Mouse (Mus musculus): ENCODE data around the gene 1500011B03Rik. TPM values are rescaled to one million over a fixed set of nuclear protein-coding genes. Genes with fewer than 3 reads are reported as not detected.

Gene 1500011B03Rik
- polyA plus RNA-seq, 1 experiment from 2014 or later, result 110 TPM

DNA sequence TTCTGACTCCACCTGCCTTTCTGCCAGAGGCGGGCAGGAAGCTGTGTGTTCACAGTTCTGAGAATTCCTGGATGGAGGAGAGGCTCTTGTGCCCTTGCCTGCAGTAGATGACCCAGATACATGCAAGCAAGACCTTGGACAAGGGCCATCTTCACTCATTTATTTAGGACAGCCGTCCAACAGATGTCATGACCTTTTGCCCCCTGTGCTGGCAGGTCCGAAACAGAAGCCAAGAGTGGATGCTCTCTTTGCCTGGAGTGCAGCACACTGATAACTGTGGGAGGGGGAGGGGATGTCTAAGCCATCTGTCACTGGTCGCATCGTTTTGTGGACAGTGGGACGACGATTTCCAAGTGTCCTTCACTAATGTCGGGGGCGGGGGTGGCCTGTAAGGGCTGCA is 28.0 kb downstream of the 1500011B03Rik start:
- no peaks in the 10 kb centered on the region for H3K27me3 ChIP-seq (ENCODE audit: control insufficient read depth, insufficient read depth, low read length)
- no peak for ATAC-seq (ENCODE audit: low FRiP score, low TSS enrichment)
- no peak overlapping the region for H3K9ac ChIP-seq (ENCODE audit: low read length)
- no peaks in the 10 kb centered on the region for H3K4me1 ChIP-seq (replicated peaks; ENCODE audit: control insufficient read depth, insufficient read depth)
- no peaks in the 10 kb centered on the region for H3K9me3 ChIP-seq (ENCODE audit: control insufficient read depth, low read length)
- no peak overlapping the region for H3K4me2 ChIP-seq (replicated peaks; ENCODE audit: low read depth)
- peaks cover 20% of the 10 kb centered on the region for H3K36me3 ChIP-seq (ENCODE audit: control insufficient read depth, insufficient read depth, low read length)
- DNase-seq (ENCODE audit: low spot score), result no peak
- no peak for TF ChIP-seq CTCF (IDR thresholded peaks at IDR 0.05; ENCODE audit: low read depth)
- H3K27ac ChIP-seq (replicated peaks), result no peak overlapping the region
- no peak overlapping the region for H3K4me3 ChIP-seq (ENCODE audit: low read depth, low read length)
- 62% methylated on average over 9 of the region's 9 CpGs for WGBS

DNA sequence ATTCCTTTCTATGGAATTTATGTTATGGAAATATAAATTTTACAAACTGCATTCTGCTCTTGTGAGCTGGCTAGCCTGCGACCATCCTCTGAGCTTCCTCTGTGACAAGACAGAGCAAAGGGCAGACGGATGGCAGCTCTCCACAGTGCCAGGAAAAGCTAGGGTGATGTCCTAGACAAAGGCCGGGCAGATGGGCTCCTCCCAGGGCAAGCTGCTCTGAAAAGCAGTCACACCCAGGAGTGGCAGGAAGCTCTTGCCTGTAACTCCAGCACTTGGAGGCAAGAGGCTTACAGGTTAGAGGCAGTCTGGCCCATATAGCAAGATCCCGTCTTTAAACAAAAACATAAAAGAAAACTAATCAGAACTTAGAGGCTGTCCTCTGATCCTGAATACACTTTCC is 28.7 kb downstream of the 1500011B03Rik start:
- WGBS, result 60% methylated on average over 4 of the region's 4 CpGs
- TF ChIP-seq CTCF (IDR thresholded peaks at IDR 0.05; ENCODE audit: low read depth), result no peak
- TF ChIP-seq EP300 (optimal IDR thresholded peaks at IDR 0.05), result no peak
- Histone ChIP-seq H3K9me3 (ENCODE audit: control insufficient read depth, low read length) (no peaks in the 10 kb centered on the region), H3K4me1 (replicated peaks; ENCODE audit: control insufficient read depth, insufficient read depth) (no peaks in the 10 kb centered on the region), H3K4me3 (ENCODE audit: low read depth, low read length) (no peak overlapping the region), H3K4me2 (replicated peaks; ENCODE audit: low read depth) (no peak overlapping the region), H3K36me3 (ENCODE audit: control insufficient read depth, insufficient read depth, low read length) (peaks cover 20% of the 10 kb centered on the region), H3K27ac (replicated peaks) (no peak overlapping the region), H3K9ac (ENCODE audit: low read length) (no peak overlapping the region), H3K27me3 (ENCODE audit: control insufficient read depth, insufficient read depth, low read length) (no peaks in the 10 kb centered on the region)
- DNase-seq (ENCODE audit: low spot score) (no peak), ATAC-seq (ENCODE audit: low FRiP score, low TSS enrichment) (no peak)

DNA sequence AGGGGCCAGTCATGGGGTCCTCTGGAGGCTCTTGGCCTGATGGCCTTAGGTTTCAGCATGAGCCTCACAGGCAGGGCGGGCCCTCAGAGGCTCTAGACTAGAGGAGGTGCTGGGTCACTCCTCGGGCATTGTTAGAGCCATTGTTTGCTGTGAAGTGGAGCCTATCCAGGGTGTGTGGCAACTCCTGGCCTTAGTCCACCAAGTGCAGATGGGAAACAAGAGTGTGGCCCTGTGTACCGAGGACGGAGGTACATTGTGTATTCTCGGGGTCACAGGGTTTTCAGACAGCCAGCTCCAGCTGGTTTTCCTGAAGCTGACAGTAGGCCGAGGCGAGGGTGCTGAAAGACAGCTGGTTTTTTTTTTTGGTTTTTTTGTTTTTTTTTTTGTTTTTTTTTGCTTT is 30.0 kb downstream of the 1500011B03Rik start:
- no peaks in the 10 kb centered on the region for H3K27me3 ChIP-seq (ENCODE audit: control insufficient read depth, insufficient read depth, low read length)
- TF ChIP-seq CTCF (IDR thresholded peaks at IDR 0.05; ENCODE audit: low read depth) (no peak), EP300 (optimal IDR thresholded peaks at IDR 0.05) (no peak)
- H3K27ac ChIP-seq (replicated peaks), result no peak overlapping the region
- no peak overlapping the region for H3K9ac ChIP-seq (ENCODE audit: low read length)
- H3K4me3 ChIP-seq (ENCODE audit: low read depth, low read length), result no peak overlapping the region
- DNase-seq (ENCODE audit: low spot score), result no peak
- H3K4me1 ChIP-seq (replicated peaks; ENCODE audit: control insufficient read depth, insufficient read depth), result no peaks in the 10 kb centered on the region
- peaks cover 19% of the 10 kb centered on the region for H3K36me3 ChIP-seq (ENCODE audit: control insufficient read depth, insufficient read depth, low read length)
- H3K9me3 ChIP-seq (ENCODE audit: control insufficient read depth, low read length), result no peaks in the 10 kb centered on the region
- peak; percentile 37 for ATAC-seq (ENCODE audit: low FRiP score, low TSS enrichment)
- H3K4me2 ChIP-seq (replicated peaks; ENCODE audit: low read depth), result no peak overlapping the region
- 52% methylated on average over 7 of the region's 7 CpGs for WGBS

DNA sequence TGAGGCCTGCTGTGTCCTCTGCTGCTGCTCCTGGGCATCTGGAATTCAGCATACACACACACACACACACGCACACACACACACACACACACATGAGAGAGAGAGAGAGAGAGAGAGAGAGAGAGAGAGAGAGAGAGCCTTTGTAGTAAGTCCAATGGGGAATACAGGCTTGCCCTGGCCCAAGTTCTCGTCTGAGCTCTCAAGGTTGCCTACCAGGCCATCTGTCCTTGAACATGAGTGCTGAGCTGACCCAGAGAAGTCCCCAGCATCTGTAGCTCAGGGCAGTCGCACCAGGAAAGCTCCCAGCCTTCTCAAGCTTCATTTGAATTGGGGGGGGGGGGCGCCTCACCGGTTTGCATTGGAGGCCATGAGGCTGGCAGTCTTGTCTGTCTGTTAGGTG is 38.1 kb downstream of the 1500011B03Rik start:
- Histone ChIP-seq H3K4me3 (ENCODE audit: low read depth, low read length) (no peak overlapping the region), H3K27me3 (ENCODE audit: control insufficient read depth, insufficient read depth, low read length) (no peaks in the 10 kb centered on the region), H3K9me3 (ENCODE audit: control insufficient read depth, low read length) (no peaks in the 10 kb centered on the region), H3K4me1 (replicated peaks; ENCODE audit: control insufficient read depth, insufficient read depth) (no peaks in the 10 kb centered on the region; the same call in 1 of the 2 replicates), H3K9ac (ENCODE audit: low read length) (no peak overlapping the region), H3K27ac (replicated peaks) (no peak overlapping the region), H3K36me3 (ENCODE audit: control insufficient read depth, insufficient read depth, low read length) (peaks cover 8% of the 10 kb centered on the region), H3K4me2 (replicated peaks; ENCODE audit: low read depth) (no peak overlapping the region)
- 79% methylated on average over 5 of the region's 5 CpGs for WGBS
- TF ChIP-seq EP300 (optimal IDR thresholded peaks at IDR 0.05) (no peak), CTCF (IDR thresholded peaks at IDR 0.05; ENCODE audit: low read depth) (no peak)
- ATAC-seq (ENCODE audit: low FRiP score, low TSS enrichment), result no peak; the same call in 1 of the 2 replicates
- no peak for DNase-seq (ENCODE audit: low spot score)

DNA sequence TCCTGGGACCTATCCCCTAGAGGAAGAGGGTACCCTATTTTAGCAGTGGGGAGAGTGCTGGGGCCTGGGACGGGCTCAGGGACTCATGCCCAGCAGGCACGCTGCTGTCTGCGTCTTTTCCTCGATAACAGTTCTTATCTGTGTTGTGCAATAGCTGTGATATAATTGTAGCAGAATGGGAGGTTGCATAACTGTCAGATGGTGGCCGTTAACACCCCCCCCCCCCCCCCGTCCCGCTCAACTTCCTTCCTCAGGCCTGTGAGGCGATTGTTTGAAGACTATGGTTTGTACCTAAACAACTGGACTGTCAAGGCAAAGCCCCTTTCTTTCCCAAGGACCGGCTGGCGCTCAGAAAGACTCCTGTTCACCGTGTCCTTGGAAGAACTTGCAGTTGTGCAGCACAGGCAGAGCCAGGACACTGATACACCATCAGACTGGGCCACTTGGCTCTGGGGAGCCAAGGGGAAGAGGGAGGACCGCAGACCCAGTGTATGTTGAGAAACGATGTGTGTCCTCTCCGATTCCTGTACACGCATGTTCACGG is 38.6 kb downstream of the 1500011B03Rik start:
- no peak overlapping the region for H3K4me3 ChIP-seq (ENCODE audit: low read depth, low read length)
- no peak overlapping the region for H3K9ac ChIP-seq (ENCODE audit: low read length)
- no peak overlapping the region for H3K4me2 ChIP-seq (replicated peaks; ENCODE audit: low read depth)
- peak; percentile 29 for DNase-seq (ENCODE audit: low spot score)
- peak; percentile 28; the same call in 1 of the 2 replicates for ATAC-seq (ENCODE audit: low FRiP score, low TSS enrichment)
- no peaks in the 10 kb centered on the region for H3K9me3 ChIP-seq (ENCODE audit: control insufficient read depth, low read length)
- no peak for TF ChIP-seq EP300 (optimal IDR thresholded peaks at IDR 0.05)
- no peak for TF ChIP-seq CTCF (IDR thresholded peaks at IDR 0.05; ENCODE audit: low read depth)
- no peaks in the 10 kb centered on the region; the same call in 1 of the 2 replicates for H3K4me1 ChIP-seq (replicated peaks; ENCODE audit: control insufficient read depth, insufficient read depth)
- WGBS, result 44% methylated on average over 14 of the region's 16 CpGs
- no peaks in the 10 kb centered on the region for H3K27me3 ChIP-seq (ENCODE audit: control insufficient read depth, insufficient read depth, low read length)
- peaks cover 8% of the 10 kb centered on the region for H3K36me3 ChIP-seq (ENCODE audit: control insufficient read depth, insufficient read depth, low read length)
- H3K27ac ChIP-seq (replicated peaks), result no peak overlapping the region

DNA sequence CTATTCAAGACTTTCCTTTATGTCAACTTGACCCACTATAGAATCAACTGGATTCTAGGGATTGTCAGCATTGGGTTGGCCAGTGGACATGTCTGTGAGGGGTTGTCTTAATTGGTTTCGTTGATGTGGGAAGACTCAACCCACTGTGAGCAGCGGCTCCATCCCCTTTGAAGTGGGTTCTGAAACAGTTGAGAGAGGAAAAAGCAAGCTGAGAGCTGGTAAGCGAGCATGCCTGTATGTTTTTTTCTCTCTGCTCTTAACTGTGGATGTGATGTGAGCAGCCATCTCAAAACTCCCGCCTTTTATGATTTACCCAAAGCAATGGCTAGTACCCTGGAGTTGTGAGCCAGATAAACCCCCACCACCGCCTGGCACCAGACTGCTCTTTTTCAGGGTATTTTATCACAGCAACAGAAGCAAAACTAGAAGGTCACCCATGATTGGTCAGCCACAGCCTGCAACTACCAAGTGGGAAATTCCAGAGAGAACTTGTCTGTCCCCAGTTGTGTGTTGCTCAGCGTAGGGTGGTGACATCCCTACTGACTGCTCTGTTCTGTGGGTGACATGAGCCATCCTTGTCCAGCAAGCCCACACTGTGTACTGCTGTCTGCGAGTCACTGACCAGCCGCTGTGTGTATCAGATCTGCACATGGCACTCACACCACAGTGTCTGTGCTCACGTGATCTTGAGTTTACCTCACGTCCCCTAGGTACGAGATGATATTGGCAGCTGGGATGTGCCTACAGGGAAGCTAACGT is 39.7 kb downstream of the 1500011B03Rik start:
- Histone ChIP-seq H3K27ac (replicated peaks) (no peak overlapping the region), H3K4me1 (replicated peaks; ENCODE audit: control insufficient read depth, insufficient read depth) (no peaks in the 10 kb centered on the region; the same call in 1 of the 2 replicates), H3K27me3 (ENCODE audit: control insufficient read depth, insufficient read depth, low read length) (no peaks in the 10 kb centered on the region), H3K9ac (ENCODE audit: low read length) (no peak overlapping the region), H3K36me3 (ENCODE audit: control insufficient read depth, insufficient read depth, low read length) (peaks cover 8% of the 10 kb centered on the region), H3K4me2 (replicated peaks; ENCODE audit: low read depth) (no peak overlapping the region), H3K4me3 (ENCODE audit: low read depth, low read length) (no peak overlapping the region), H3K9me3 (ENCODE audit: control insufficient read depth, low read length) (no peaks in the 10 kb centered on the region)
- WGBS, result 90% methylated on average over 12 of the region's 12 CpGs
- DNase-seq (ENCODE audit: low spot score), result no peak
- ATAC-seq (ENCODE audit: low FRiP score, low TSS enrichment), result no peak
- no peak for TF ChIP-seq EP300 (optimal IDR thresholded peaks at IDR 0.05)
- TF ChIP-seq CTCF (IDR thresholded peaks at IDR 0.05; ENCODE audit: low read depth), result no peak
